Mouse (Mus musculus) liver, postnatal 0 days (tissue): Measurements from ENCODE around the gene Rap1b.

ENCODE experiments used
- CTCF ChIP-seq: sonication (generic); IDR thresholded peaks from 2 replicates; pipeline ENCODE4 v1.5.1; 2016; ENCODE audit warnings: antibody characterized with exemption, low read depth
- EP300 ChIP-seq: IDR thresholded peaks from 2 replicates; pipeline ENCODE4 v1.6.1; 2016; ENCODE audit warnings: antibody characterized with exemption, low read depth, mild to moderate bottlenecking

DNA sequence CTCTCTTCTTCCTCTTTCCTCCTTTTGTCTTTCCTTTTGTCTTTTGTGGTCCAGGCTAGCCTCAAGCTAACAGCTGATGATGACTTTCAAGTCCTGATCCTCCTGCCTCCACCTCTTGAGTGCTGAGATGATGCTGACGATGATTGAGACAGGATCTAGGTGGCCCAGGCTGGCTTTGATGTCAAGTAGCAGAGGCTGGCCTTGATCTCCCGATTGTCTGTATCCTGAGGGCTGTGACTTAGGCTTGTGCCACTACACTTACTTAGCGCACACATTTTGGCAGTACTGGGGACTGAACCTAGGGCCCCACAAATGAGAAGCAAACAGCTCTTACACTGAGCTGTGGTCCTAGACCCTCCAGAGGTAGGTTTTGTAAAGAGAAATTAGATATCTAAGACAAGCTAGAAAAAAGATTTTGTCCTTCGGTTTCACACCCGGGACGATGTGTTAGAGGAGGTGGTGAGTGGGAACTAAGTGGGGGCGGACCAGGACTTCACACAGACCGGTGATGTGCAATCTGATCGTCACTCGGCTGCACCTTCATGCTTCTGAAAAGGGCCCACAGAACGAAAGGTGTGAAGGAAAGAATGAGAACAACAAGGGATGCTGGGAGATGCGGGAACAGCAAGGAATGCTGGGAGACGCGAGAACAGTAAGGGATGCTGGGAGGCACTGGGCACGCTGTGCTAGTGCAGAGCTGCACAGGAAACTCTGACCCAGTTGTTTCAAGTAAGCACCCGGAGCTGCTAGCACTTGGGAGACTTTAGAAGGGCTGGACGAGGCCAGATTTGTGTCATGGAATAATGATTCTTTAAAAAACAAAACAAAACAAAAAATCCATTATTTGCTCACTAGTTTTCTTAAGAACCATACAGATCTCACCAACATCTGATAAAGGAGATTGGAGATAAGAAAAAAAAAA is 48.5 kb upstream of the Rap1b start:
- no peak for TF ChIP-seq CTCF
- no peak for TF ChIP-seq EP300
